Mouse (Mus musculus) adrenal gland, adult (tissue): Measurements from ENCODE around the gene Olfr554.
"Not testable (repeated sequence)": the region's sequence is repeated elsewhere in the genome, so short reads cannot be mapped to it uniquely, and the experiment has no call there.

Source experiments
- DNase-seq, 2 experiments: peaks; one replicate each; pipeline ENCODE4 v3.0.0; 2022 to 2023; ENCODE audit warnings: low spot score in 1 of 2; ENCODE audit not compliant: inconsistent age in 2 of 2

The Olfr554 gene

GRCm38 (mm10) chr7:102638132-102638531, at the start of gene Olfr554:
Gene Olfr554, plus strand, starts transcription at chr7:102638432.
- no peak for DNase-seq

- no peak for DNase-seq
Measured at GRCm38 (mm10) chr7:102591786-102592185, 46.4 kb upstream of the Olfr554 start, which contains the start of gene Olfr551. Gene Olfr551, minus strand, starts transcription at chr7:102591886.

DNA sequence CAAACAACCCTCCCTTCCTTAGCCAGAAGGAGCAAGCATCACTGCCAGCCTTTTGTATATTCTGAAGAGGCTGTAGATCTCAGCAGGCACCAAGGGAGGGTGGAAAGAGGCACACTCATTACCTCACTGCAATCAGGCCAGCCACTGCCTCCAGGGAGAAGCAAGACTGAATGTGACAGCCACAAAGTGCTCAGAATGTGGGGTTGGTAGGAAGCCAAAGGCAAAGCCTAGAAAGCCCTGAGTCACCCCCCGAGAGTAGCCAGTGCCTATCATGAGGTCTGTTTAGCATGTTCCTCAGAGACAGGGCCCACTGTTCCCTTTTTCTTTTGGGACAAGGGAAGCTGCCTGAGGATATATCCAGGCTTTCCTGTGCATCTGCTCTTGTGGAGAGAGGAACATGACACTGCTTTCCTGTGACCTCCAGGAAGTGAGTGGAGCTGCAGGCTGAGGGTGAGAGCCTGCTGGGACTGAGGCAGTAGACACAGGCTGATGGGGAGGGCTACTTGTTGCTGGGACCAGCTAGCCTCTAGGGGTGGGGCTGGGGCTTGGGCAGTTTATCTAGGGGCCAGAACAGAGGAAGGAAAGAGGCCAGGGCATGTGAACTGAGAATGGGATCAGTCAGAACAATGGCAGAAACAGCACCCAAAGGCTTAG, 40.7 kb upstream of the Olfr554 start, which contains the start of gene Olfr552:
Gene Olfr552, plus strand, starts transcription at position 393 of the 654 bp plus-strand sequence.
- DNase-seq, result no peak

- no peak for DNase-seq
Measured at GRCm38 (mm10) chr7:102618118-102618517, 20.1 kb upstream of the Olfr554 start, which contains the start of gene Olfr553. Gene Olfr553, minus strand, starts transcription at chr7:102618218.

GRCm38 (mm10) chr7:102619608-102620007, 18.6 kb upstream of the Olfr554 start:
- no peak for DNase-seq

DNA sequence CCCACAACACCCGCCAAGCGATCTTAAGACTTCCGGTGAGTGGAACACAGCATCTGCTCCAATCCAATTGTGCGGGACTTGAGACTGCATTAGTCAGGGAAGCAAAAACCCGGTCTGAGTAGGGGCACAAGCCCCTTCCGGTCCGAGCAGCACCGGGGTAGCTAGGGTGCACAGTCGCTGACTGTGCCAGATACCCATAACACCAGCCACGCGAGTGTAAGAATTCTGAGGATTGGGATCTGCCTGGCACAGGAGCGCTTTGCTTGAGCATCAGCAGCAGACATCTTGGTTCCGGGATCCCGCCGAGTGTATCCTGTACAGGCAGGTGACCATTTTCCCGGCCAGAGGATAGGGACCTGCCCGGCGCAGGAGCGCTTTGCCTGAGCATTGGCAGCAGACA, 17.9 kb upstream of the Olfr554 start:
- DNase-seq, result not testable (repeated sequence)

- peak; percentile 19 to 84 for DNase-seq
Measured at GRCm38 (mm10) chr7:102636665-102637064, 1.6 kb upstream of the Olfr554 start.

DNA sequence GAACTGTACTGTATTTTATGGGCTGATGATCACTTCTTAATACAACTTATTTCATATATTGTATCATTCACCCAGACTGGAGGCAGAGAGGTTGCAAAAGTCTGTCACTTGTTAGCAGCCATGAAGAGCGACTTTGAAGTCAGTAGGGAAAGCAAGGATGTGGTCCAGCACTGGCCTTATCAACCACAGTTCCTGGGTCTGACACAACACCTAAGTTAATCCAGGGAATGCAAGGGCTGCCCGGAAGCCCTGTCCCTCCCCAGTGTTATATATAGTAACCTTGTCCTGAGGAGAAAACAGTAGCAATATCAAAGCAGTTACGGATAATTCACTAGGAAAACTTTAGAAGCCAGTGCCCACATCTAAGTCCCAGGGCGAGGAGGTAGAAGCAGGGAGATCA, 6.7 kb downstream of the Olfr554 start:
- DNase-seq, result not testable (repeated sequence)

DNA sequence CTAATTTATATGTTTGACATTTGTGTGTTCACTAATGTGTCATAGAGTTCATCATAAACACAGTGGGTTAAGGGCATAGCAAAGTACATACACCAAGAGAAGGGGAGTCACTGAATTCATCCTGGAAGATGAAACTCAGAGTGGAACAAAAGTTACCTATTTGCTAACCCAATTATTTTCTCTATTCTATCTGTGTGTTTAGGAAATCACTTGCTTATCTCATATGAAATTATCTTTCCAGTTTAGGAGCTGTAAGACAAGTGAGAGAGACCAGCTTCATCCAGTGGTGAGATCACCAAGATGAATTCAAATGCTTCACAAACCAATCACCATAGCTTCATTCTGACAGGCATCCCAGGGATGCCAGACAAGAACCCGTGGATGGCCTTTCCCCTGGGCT, 20.3 kb downstream of the Olfr554 start, which contains the start of gene Olfr555:
Gene Olfr555, plus strand, starts transcription at position 301 of the 400 bp plus-strand sequence.
- DNase-seq, result no peak

DNA sequence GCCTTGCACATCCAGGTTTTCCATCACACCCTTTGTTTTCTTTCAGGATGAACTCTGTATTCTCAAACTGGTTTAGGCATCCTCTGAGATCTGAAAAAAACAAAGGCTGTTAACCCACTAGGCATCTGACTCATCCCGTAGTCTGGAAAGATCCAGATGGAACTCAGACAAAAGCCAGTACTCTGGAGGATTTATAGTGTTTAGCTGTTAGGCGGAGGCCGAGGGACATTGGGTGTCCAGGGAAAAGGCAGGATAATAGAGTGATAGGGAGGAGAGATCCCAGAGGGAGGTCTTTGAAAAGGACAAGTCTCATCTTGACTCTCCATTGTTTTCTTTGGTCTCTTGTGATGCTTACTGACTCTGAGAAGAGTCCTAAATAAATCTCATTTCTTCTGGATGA, 26.4 kb downstream of the Olfr554 start, which contains the start of gene Olfr556:
Gene Olfr556, plus strand, starts transcription at position 301 of the 400 bp plus-strand sequence.
- no peak for DNase-seq

GRCm38 (mm10) chr7:102665378-102665777, 27.1 kb downstream of the Olfr554 start:
- peak in 1 of 2 experiments; percentile 53 for DNase-seq

DNA sequence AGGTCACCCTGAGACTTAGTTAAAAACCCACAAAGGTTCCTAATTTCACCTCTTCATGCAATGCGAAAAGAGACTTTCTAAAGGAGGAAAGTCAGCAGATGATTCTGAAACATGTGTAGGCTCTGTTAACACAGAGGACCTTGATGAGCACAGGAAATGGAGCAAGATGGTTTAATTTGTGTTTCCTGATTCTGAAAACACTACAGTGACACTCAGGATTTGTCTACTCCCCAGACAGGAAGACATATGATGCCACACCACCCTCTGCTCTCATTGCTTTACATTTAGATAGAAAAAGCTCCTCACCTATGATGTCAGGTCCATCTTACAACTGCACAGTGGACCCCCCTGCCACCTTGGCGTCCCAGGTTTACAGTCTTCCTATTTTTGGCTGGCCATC, 38.0 kb downstream of the Olfr554 start:
- no peak for DNase-seq

DNA sequence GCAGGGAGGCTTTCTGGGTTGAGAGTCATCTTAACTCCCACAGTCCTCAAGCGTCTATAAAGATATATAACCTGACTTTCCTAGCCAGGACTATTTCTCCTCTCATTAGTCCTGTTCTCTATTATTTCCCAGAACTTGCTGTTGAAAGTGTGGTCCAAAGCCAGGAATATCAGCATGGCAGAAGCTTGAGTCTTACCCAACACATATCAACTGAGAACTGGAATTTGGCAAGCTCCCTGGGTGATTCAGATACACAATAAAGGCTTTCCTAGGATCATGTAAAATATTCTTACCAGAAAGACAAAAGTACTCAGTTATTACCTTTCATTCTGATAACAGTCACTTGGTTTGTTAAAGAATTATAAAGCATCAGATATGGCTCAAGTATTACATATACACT, 43.7 kb downstream of the Olfr554 start:
- peak in 1 of 2 experiments; percentile 21 for DNase-seq

- peak; percentile 92 to 97 for DNase-seq
Measured at GRCm38 (mm10) chr7:102686944-102687501, 48.8 kb downstream of the Olfr554 start, which contains the start of gene Trim68. Gene Trim68, minus strand, starts transcription at chr7:102687327.
